Mouse (Mus musculus) mouse trophoblast stem cell (cell line): ENCODE data around the gene Hist1h2bf.

Experiments
- in situ Hi-C, 2 experiments: fragments of 300-500 bp; cut with MseI, MboI; formaldehyde crosslinking; loops; 2 replicates in 1 of 2; 3 replicates in 1 of 2; pipeline ENCODE4 v1.15.1; 2025

The Hist1h2bf gene

GRCm38 (mm10) chr13:23529480-23530165 is 44.4 kb downstream of the Hist1h2bf start:
- in situ Hi-C loops = loop anchor here in 1 of 2 experiments (10.0 kb wide), 1 partner anchor 1485 kb away; the partner anchor contains the start of genes Hist1h2ag, Hist1h2bj and Hist1h4i

GRCm38 (mm10) chr13:23529005-23529404 is 45.0 kb downstream of the Hist1h2bf start:
- in situ Hi-C loops = loop anchor here in 1 of 2 experiments (10.0 kb wide), 1 partner anchor 1484 kb away; the partner anchor contains the start of genes Hist1h2ag, Hist1h2bj and Hist1h4i

DNA sequence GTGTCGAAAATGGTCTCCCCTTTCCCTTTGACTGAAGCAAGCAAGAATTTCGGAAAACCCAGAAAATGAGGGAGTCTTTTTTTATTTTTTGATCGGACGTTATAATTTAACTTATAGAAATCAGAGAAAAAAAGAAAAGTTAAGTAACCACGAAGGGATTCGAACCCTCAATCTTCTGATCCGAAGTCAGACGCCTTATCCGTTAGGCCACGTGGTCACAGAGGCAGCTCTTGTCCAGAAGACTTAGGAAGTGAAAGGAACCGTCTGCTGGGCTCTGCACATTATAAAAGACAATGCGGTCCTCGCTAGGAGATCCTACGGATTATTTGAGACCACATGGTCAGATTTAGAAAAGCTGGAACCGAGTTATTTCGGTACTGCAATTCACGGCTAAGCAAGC is 47.7 kb downstream of the Hist1h2bf start:
- in situ Hi-C loops = loop anchor here in 1 of 2 experiments (10.0 kb wide), 1 partner anchor 1482 kb away; the partner anchor contains the start of genes Hist1h2ag, Hist1h2bj and Hist1h4i

DNA sequence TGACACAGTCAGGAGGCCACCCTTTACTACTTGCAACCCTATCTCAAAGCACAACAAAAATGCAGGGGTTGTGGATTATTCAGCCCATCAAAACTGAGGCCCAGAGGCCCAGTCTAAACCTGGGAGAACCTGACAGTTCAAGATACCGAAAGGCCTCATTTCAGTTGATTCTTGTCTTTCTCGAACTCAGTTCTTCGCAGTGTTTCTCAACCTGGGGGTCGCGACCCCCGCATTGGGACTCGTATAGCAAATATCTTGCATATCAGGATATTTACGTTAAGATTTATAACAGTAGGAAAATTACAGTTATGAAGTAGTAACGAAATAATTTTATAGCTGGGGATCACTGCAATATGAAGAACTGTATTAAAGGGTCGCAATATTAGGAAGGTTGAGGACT is 48.1 kb downstream of the Hist1h2bf start:
- in situ Hi-C loops = loop anchor here in 1 of 2 experiments (10.0 kb wide), 1 partner anchor 1481 kb away; the partner anchor contains the start of genes Hist1h2ag, Hist1h2bj and Hist1h4i

- in situ Hi-C loops = loop anchor here (10.0 to 25.0 kb wide), 2 partner anchors 1480 to 1487 kb away; partner anchors contain the start of genes Hist1h2ag (in 2 of the 2), Hist1h2bj (in 2 of the 2), Hist1h4i (in 2 of the 2) and Hist1h2ah (in 1 of the 2)
These were observed 49.3 kb downstream of the Hist1h2bf start for GRCm38 (mm10) chr13:23524654-23525053.

DNA sequence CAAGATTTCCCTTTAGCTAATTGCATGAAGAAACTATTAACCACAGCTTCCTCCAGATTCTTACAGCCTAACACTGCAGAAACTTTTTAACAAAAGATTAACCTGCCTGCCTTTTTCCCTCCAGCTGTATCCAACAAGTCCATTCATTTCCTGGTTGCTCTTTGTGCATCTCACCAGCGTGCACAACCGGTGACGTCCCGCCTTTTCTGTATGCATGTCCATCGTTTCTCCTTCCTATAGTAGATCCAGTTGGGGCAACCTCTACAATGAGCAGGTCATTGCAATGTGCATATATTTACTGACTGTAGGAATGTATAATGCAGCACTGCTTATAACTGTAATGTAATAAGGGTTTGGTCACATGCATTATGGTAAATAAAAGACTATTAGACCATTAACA is 50.0 kb downstream of the Hist1h2bf start:
- in situ Hi-C loops = loop anchor here (10.0 to 25.0 kb wide), 2 partner anchors 1479 to 1487 kb away; partner anchors contain the start of genes Hist1h2ag (in 2 of the 2), Hist1h2bj (in 2 of the 2), Hist1h4i (in 2 of the 2) and Hist1h2ah (in 1 of the 2)
